Mouse (Mus musculus) heart, postnatal 10 days (tissue): ENCODE measurements around the gene Cd209c. TPM values are rescaled to one million over a fixed set of nuclear protein-coding genes. Genes with fewer than 3 reads are reported as not detected.

Source experiments
- DNase-seq, 2 experiments: peaks; one replicate each; pipeline ENCODE4 v3.0.0; 2021
- intact Hi-C: fragments of 180-260 bp; cut with DNase I; formaldehyde crosslinking; loops from one replicate; pipeline ENCODE4 v1.15.1; 2025
- total RNA-seq, 2 experiments: library from RNA; stranded (reverse); gene quantifications; 2 replicates each; pipeline ENCODE4 v1.2.3; 2021

Cd209c gene
- total RNA-seq = not detected

GRCm38 (mm10) chr8:3954646-3955045, at the start of gene Cd209c:
Gene Cd209c, minus strand, starts transcription at chr8:3954746.
- intact Hi-C loops = loop anchor here (5.0 kb wide), 1 partner anchor 237 kb away; no protein-coding TSS in a partner anchor
- DNase-seq = no peak

- intact Hi-C loops = no loop called here
- DNase-seq = no peak
Measured at GRCm38 (mm10) chr8:3994219-3994618, 39.7 kb upstream of the Cd209c start.

DNA sequence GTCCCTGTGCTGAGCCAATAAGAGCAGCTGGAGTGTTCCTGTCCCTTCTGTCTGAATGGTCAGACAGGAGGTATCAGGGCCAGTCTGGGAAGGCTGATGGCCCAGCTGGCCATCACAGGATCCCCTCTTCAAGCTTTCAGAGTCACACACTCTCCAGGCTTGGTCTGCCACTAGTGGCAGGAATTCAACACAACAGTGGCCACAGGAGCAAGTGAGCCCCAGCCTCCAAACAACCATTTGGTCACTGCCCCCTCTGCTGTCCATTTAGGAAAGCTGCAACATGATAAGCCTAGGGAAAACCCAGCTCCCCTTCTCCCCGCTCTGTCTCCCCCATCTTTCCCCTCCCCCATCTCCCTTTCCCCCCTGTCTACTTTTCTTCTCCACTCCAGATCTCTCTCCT, 1.5 kb upstream of the Cd209c start:
- intact Hi-C loops = loop anchor here (5.0 kb wide), 1 partner anchor 239 kb away; no protein-coding TSS in a partner anchor
- DNase-seq = peak; percentile 20 to 33

- no peak for DNase-seq
- intact Hi-C loops = no loop called here
Measured at GRCm38 (mm10) chr8:3940023-3940422, 14.5 kb downstream of the Cd209c start.

GRCm38 (mm10) chr8:3926744-3927143, 27.8 kb downstream of the Cd209c start, which contains the start of gene Cd209b:
Gene Cd209b, minus strand, starts transcription at chr8:3926844.
- DNase-seq = no peak
- intact Hi-C loops = no loop called here

Other genes with a start within 250 kb of the Cd209c start
- gene Clec4g, start 234.1 kb downstream of the Cd209c start, total RNA-seq = under 1 TPM; 0.67 to 0.89 TPM
- not detected for gene Cd209a, start 205.8 kb downstream of the Cd209c start, total RNA-seq
- not detected for gene Cd209e, start 100.4 kb downstream of the Cd209c start, total RNA-seq
- not detected for gene Cd209d, start 76.2 kb downstream of the Cd209c start, total RNA-seq
- gene Cd209b, start 27.9 kb downstream of the Cd209c start, total RNA-seq = not detected
- gene Cd209f, start 151.1 kb upstream of the Cd209c start, total RNA-seq = under 1 TPM in 1 of 2 experiments, not detected in 1; 0.19 TPM
- gene Cd209g, start 179.4 kb upstream of the Cd209c start, total RNA-seq = not detected
- gene Evi5l, start 211.8 kb upstream of the Cd209c start, total RNA-seq = 10 to 100 TPM; 23.6 to 24.2 TPM